Mouse (Mus musculus) cerebellum, adult 11-12 months (tissue): ENCODE results near the gene Kdm1a.

Source experiments
- DNase-seq: peaks from one replicate; pipeline ENCODE4 v3.0.0; 2022

The Kdm1a gene

DNA sequence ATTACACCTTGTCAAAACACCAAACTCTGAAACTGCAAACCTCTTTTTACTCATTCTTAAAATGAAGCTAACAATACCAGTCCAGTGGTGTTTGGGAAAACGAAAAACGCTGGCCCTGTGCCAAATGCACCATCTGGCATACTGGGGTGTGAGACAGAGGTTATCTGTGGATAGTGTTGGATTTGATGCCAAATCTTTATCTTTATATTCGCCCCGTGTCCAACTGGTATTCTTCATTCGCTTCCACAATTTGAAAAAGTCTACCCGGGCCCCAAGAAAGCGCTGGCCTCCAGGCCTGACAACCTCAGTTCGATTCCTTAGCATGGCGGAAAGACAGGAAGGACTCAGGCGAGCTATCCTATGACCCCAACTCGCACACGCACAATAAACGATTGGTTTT lies 1.0 kb downstream of the Kdm1a start:
- DNase-seq, result peak; percentile 55

DNA sequence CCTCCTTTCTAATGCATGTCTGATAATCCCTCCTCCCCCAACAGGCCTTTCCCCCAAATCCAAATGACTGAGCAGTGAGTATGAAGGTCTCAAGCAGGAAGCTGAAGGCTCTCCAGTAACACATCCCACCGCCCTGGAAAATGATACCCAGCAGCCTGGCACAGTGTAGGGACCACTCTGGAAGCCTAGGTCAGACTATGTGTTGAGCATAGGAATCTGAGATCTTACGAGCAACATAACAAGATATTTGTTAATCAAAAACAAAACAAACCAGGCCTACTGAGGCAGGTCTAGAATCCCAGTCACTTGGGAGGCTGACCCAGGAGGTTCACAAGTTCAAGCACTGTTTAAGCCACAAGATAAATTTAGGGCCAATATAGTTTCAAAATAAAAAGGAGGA lies 2.0 kb downstream of the Kdm1a start:
- no peak for DNase-seq

DNA sequence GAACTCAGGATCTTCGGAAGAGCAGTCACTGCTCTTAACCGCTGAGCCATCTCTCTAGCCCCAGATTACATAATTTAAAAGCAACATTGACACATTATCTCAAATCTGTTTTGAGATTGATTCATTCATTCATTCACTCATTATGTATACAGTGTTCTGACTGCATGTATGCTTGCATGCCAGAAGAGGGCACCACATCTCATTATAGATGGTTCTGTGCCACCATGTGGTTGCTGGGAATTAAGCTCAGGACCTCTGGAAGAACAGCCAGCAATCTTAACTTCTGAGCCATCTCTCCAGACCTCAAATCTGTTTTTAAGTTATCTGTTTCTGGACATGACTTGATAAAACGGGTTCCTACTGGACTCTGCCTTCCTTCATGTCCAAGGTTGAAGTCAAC lies 2.7 kb downstream of the Kdm1a start:
- no peak for DNase-seq

DNA sequence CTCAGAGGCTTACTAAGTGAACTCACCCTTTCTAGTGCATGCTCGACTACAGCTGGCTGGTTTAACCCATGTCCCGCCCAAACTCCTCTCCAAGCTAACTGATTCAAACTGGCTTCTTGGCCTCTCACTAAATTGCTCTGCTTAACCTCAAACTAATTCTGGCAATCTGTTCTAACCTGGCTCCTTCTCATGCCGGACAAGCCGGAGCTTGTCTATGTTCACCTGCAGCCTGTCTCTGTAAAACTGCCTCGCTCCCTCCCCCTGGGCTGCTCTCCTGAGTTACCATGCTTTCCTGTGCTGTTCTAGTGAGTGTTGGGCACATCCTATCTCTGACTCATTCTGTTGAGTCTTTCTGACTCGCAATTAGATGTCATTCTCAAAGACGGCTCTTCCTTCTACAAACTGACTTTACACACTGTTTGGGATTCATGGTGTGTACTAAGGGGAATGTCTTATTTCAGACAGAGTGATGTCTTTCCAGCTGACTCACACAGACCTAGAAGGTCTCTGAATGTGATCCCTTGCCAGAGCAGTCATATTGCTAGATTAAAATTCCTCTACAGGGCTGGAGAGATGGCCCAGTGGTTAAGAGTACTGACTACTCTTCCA lies 4.2 kb downstream of the Kdm1a start:
- no peak for DNase-seq

DNA sequence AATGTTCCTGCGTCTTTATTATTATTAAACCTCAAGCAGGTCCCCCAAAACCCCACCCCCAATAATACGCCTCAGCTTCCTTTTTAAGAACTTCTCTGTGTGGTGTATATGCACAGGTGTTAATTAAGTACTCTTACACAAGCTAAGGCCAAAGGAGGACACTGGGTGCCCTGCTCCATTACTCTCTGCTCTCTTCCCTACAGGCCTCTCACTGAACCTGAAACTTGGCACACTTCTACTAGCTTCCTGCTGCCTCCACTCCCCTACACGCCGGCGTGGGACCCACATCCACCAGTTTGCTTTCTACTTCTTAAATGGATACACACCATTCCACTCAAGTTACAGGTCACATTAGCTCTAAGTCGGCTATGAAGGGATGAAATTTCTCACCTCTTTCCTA lies 7.3 kb downstream of the Kdm1a start:
- DNase-seq, result no peak

DNA sequence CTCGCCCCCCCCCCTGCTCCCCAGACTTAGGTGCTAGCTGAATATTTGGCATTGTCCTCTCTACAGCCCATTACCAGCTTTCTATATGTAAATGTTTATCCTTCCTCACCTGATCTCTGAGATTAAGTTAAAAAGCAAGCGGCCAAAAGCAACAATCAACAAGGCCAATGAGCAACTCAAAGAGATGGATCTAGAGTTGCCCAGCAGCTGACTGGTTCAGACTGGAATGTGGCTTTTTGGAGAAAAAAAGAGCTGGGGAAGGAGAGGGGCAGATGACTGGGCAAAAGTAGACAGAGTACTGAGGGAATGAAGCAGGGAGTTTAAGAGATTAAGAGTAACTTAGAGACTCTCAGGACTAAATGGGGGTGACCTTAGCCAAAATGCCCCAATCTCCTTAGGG lies 8.5 kb downstream of the Kdm1a start:
- no peak for DNase-seq

DNA sequence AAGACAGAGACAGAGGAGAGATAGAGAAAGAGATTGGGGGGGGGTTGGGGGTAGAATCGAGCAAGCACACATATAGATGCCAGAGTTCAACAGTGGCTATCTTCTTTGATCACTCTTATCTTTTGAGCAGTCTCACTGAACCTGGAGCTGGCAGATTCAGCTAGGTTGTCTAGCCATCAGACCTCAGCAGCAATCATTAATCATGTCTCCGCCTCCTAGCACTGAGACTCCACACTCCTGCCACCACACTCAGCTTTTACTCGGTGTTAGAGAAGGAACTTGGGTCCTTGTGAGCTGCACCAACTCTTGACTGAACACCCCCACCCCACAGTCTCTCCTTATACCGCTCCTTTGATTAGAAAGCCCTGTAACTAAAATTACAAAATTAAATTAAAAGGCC lies 10.4 kb downstream of the Kdm1a start:
- no peak for DNase-seq

DNA sequence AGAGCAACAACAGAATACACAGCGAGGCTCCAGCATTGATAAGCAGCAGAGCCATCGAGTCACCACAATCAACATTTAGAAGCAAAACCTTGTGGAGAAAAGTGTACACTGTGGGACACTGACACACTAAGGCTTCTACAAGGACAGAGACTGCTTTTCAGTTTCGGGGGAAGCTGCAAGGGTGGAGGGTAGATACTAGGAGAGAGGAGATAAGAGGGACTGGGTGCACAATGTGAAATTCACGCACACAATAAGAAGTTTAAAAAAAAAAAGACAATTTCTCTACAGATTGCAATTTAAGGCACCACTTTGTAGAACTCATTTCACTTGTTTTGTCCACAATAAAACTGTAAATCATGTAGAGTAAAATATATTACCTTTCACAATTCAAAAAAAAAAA lies 14.5 kb downstream of the Kdm1a start:
- no peak for DNase-seq

DNA sequence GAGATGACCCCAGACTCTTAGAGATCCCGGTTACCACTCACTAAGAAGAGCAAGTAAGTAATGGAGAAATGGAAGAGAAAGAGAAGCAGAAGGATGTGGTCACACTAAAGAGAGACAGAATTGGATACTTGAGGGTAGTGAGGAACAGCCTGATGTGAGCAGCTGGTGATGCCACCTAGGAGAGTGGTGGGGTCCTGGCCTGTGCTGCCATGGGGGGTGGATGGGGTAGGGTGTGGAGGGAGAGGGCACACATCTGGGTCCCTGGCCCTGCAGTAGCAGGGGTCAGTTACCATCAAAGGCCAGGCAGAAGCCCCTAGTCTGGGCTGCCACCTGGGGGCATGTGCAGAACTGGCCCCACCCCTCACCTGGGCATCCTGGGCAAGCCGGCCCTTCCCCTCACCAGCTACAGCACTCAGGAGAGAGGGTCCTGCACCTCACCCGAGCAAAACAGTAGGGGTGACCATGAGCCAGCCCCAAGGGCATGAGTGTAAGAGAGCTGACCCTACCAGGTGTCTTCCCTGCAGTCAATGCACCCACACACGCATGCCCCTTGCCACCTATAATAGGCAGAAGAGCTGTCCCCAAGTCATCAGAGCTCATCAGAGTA lies 15.2 kb downstream of the Kdm1a start:
- no peak for DNase-seq

DNA sequence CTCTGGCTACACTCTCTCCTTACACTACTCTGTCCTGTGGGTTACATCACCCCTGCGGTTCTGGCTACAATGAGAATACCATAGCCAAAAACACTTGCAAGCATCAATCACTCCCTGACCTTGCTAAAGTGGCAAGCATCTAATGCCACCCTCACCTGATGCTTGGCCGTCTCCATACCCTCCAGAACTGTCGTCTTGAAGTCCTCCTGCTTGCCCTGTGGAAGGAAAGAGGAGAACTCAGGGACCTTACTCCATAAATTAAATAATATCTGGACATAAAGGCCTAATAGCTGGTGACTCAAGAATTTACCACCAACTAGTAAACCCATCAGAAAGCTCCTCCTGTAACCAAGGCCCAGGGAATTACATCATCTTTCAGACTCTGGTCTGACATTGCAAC lies 20.6 kb downstream of the Kdm1a start:
- DNase-seq, result no peak

DNA sequence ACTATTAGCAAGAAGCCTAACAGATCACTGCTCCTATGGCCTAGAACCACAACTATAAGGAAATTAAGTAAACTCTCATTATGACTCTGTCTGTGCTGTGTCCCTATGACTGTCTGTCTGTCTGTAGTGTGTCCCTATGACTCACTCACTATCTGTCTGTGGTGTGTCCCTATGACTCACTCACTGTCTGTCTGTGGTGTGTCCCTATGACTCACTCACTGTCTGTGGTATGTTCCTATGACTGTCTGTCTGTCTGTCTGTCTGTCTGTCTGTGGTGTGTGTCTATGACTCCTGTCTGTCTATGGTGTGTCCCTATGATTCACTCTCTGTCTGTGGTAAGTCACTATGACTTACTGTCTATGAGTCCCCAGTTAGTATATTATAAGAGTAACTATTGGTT lies 32.5 kb downstream of the Kdm1a start:
- no peak for DNase-seq

DNA sequence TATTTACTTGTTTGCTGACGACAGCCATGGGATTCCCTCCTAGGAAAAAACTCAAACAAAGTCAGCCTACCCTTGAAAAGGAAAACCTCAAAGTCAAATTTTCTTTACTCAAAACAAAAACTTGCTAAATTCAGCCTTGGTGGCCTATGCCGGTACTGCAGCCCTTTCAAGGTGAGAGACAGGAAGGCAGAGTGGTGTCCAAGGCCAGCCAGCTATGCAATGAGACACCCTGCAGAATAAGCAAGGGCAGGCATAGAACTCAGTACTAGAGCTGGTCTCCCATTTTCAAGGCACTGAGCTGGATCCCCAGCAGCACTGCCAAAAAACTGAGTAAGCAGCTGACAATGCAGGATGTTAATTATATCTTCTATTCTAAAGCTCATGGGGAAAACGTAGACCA lies 33.9 kb downstream of the Kdm1a start:
- no peak for DNase-seq

DNA sequence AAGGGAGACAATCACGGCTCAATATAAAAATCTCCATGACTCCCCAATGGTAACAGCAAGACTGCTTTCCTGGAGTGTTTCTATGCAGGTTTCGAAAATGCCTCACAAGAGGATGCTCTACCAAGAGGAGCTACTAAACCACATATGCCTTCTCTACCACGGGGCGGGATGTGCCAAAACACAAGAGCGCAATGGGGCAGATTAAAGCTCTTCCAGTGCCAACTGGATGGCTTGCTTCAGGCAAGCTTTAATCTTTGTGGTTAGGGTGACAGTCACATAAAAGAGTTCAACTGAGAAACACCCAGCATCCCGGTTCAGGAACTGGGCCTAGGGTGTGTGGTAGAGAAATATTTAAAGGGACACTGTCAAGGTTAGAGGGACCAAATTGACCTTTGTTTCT lies 39.8 kb downstream of the Kdm1a start:
- peak; percentile 47 for DNase-seq

DNA sequence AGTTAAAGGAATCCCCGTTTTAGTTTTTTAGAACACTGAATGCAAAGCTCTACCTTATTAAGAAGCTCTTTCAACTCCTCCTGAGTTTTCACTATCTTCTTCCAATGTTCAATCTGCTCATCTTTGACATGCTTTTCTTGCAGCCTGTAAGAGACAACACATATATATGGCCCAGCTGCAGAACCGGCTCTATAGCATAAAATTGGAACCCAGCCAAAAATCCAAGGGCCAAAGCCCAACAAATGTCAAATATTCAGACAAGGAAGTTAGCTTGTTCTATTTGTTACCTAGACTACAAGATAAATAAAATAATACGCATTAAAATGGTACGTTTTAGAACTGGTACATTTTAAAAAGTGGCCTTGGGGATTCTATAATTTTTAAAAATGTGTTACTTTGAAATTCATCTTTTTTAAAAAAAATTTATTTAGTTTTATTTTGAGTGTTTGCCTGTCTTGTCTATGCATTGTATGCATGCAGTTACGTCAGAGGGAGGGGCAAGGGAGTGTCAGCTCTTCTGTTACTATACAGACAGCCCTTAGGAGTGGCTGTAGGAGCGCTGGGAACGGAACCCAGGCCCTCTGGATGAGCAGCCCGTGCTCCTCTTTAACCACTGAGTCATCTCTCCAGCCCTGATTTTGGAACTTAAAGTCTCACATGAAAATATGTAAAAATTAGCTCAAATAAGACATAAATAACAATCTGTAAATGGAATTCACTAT lies 42.1 kb downstream of the Kdm1a start:
- DNase-seq, result no peak

DNA sequence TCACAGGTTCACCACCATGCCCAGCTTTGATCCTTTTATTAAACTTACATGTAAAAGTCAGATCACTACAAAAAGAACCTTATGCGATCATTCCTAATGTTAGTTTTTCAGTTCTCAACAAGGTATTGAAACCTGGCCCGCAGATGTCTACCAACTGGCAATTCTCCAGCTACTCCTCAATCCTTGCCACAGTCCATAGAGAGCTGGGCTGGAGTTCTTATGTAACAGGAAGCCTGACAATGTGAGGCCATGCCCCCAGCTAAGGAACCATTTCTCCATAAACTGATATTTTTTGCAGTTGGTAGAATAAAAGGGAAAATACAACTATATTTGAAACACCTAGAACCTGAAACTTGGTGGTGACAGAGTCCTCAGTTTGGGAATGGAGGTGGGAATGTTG lies 42.8 kb downstream of the Kdm1a start:
- DNase-seq, result peak; percentile 16

DNA sequence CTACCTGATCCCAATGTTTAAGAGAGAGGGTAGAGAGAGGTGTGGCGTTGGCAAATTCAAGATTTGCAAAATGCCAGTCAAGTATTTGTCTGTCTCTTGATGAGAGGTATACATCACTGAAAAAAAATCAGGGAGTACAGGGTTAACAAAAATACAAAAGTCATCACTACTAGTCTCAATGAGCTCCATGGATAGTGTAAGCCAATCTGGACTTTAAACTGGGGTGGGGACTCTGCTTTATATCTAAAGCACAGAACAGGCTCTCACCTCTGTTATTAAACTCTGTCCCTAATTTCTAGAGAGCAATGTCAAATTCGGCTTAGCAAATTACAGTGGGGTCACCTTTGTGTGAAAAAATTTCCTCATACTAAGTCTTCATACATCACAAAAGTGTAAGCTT lies 44.9 kb downstream of the Kdm1a start:
- no peak for DNase-seq

DNA sequence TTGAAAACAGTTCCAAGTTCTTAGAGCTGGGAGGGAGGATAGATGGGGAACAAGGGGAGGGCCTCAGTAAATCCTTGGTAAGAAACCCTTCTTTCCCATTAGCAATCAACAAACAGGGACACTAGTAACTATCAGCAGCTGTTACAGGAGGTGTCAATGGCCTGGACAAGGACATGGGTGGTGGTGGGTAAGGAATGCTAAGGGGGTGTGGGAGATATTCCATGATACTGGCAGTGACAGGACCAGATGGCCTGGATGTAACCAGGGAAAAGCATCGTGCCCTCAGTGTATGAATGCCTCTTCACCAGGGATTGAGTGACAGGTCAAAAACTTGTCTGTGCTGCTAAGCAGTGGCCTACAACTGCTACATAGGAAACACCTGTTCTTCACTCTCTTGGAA lies 49.4 kb downstream of the Kdm1a start:
- no peak for DNase-seq

DNA sequence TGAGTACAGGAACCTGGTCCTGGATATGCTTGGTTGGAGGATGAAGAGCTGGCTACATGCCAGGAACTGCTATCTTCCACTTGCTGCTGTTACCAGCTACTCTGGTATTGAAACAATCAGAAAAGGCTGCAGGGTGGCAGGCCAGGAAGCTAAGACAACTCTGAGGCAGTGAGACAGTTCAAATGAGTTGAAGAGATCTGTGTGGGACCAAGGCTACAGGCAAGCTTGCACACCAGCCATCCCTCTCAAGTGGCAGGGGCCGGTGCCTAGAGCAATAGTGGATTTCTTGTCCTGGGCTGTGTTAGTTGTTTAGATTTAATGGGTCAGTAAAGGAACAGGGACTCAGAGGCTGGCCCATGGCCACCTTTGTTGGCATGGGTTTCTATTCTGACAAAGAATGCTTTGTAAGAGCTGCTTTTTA lies 54.1 kb downstream of the Kdm1a start:
- DNase-seq, result peak; percentile 43

DNA sequence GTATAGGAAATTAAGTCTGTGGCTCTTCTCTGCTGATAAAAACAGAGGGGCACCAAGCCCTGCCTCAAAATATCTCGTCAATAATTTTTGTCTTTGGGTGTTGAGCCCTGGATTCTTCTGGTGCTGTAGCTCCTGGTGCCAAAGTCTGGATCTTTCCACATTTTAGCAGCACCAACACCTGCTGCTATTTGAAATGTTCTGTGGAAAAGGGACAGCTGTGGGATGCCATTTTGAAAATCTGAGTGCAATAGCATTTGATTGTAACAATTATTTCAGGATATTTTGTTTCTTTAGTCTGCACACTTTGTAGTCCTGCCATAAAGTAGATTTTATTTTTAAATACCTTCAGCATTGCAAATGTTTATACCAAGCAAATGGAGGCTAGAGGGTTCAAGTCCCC lies 54.8 kb downstream of the Kdm1a start:
- DNase-seq, result no peak

DNA sequence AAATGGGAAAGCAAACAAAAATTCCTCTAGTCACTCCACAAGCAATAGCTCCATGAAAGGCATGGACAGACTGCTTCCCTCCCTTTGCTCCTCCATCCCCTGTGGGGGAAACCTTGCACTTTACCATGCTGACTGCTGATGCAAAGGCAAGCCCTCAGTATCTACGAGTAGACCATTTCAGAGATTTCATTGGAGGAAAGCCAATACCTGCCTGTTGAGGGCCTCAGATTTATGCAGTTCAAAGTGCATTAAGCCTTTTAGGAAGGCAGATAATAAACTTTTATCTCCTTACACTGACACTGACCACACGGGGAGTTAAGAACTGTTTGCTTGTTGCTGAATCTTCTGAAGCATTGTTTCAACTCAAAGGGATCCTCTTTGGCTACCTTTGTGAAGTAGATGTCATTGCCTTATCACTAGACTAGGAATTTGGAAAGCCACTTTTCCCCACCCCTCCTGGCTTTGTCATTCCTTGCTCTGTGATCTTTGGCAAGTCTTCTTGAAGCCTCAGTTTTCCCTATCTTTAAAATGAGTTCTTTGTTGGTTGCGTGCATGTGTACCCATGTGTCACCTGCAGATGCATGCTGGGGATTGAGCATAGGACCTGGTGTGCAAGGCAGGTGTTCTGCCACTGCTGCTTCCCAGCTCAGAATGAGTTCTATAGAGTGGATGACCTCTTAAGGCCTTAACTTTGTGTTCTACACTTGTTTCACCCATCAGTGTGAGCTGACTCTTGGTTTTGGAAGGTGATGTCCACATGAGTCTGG lies 56.1 kb downstream of the Kdm1a start:
- DNase-seq, result no peak

DNA sequence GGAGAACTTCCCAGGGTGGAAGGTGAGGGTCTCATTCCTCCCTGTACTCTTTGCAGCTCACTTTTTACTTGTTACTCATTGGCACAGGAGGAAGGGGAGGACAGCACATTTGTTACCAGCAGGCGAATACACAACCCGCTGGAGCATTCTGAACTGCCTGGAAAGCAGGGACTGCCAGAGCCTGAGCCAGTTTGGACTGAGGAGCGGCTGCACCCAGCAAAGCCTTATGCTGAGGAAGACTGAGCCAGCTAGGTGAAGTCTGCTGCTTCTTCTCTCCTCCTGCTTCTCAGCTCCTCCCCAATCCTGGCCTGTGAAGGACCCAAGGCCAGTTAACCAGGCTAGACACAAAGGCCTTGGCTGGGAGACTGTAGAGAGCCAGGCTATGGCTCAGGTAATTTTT lies 57.4 kb downstream of the Kdm1a start:
- peak; percentile 55 for DNase-seq

DNA sequence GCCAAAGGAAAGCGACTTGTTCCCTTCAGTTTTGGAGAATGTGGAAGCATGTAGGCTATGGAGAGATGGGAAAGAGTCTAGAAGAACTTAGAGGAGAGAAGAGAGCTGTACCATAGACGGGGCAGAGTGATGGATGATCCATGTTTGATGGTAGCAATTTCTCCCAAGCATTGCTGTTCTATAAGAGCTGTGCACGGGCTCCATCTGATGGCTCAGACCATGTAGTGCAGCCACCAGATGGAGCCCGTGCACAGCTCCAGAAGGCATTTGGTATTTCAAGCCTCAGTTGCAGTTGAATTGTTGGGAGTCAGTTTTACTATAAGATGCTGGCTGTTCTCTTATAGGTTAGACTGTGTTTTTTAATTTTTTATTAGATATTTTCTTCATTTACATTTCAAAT lies 76.1 kb downstream of the Kdm1a start:
- DNase-seq, result peak; percentile 46

DNA sequence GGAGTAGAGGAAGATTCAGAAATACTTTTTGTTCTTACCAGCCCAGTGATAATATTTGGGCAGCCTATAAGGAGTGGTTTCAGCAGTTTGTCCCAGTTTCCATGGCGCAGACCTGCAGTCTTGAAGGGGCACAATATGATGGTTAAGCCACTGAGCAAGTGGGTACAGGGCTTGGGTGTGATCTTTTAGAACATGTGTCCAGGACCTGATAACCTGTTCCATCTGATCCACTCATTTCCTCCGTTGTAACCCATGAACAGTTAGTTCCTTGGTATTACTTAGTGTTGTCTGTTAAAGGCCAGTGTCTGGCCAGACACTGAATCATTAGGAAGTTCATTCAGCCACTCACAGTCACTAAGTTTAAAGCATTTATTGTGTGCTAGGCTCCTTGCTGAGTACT lies 78.2 kb downstream of the Kdm1a start:
- no peak for DNase-seq

DNA sequence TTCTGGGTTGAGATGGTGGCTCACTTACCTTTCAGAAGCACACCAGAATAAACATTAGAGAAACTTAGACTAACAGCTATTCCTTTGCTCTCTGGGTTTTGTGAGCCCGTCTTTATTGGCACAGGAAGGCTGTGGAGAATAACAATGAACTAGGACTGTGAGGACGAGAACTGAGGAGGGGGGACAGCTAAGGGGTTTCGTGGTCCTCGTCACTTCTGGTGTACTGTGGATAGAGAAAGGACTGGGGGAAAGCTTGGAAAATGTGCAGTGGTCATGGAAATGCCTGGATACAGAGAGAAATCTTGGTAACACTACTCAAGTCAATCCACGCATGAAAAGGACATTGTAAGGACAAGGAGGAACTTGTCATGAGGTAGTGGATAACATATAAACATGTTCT lies 80.6 kb downstream of the Kdm1a start:
- no peak for DNase-seq
